Mouse (Mus musculus) small intestine, adult 2 months (tissue): ENCODE measurements around the gene Fam45a. TPM values are rescaled to one million over a fixed set of nuclear protein-coding genes. Genes with fewer than 3 reads are reported as not detected.

Source experiments
- H3K27ac ChIP-seq: fragments of 200-500 bp; 2 replicates; pipeline ENCODE4 v1.5.1; 2012; ENCODE audit warnings: low read depth, low read length, control low read depth, inconsistent platforms; ENCODE audit not compliant: insufficient read depth
- H3K27me3 ChIP-seq: fragments of 200-500 bp; 2 replicates; pipeline ENCODE4 v1.6.1; 2012; ENCODE audit warnings: mild to moderate bottlenecking, moderate library complexity, low read length, inconsistent platforms; ENCODE audit not compliant: control insufficient read depth, insufficient read depth
- H3K36me3 ChIP-seq: fragments of 200-500 bp; 2 replicates; pipeline ENCODE4 v1.6.1; 2012; ENCODE audit warnings: mild to moderate bottlenecking, low read length, control low read depth, inconsistent platforms; ENCODE audit not compliant: control insufficient read depth, insufficient read depth
- H3K4me1 ChIP-seq: fragments of 200-500 bp; 2 replicates; pipeline ENCODE4 v1.6.1; 2012; ENCODE audit warnings: low read length, inconsistent platforms, mixed read lengths; ENCODE audit not compliant: control insufficient read depth, insufficient read depth, insufficient read length
- H3K4me3 ChIP-seq: fragments of 200-500 bp; 2 replicates; pipeline ENCODE4 v1.5.1; 2012; ENCODE audit warnings: low read depth, mild to moderate bottlenecking, control low read depth, inconsistent platforms, low read length, moderate library complexity
- CTCF ChIP-seq: fragments of 200-500 bp; IDR thresholded peaks from 2 replicates; pipeline ENCODE4 v1.5.1; 2012; ENCODE audit warnings: low read depth, mild to moderate bottlenecking, control low read depth, inconsistent platforms, low read length, moderate library complexity, mixed read lengths; ENCODE audit not compliant: insufficient replicate concordance, insufficient read length; ENCODE audit errors: extremely low read depth
- POLR2A ChIP-seq: fragments of 200-500 bp; IDR thresholded peaks from 2 replicates; pipeline ENCODE4 v1.6.1; 2012; ENCODE audit warnings: low read depth, mild to moderate bottlenecking, control low read depth, inconsistent platforms, low read length, moderate library complexity
- WGBS: fragments of 180-500 bp; shearing (Covaris S2); methylation state at CpG from one replicate; pipeline ENCODE4 v1.1.7; 2018; 5-methylcytosine and 5-hydroxymethylcytosine counted together
- polyA plus RNA-seq: library from polyadenylated mRNA; depleted of rRNA; stranded (reverse); fragments of >200 nt; gene quantifications from 2 replicates; pipeline ENCODE4 v1.2.3, GENCODE M21; 2012; rRNA removed

Gene Fam45a
- polyA plus RNA-seq, 1 experiment: 1.7 TPM

GRCm38 (mm10) chr19:60874064-60874694 lies 62.8 kb downstream of the Fam45a start, which contains the start of gene Prdx3:
Prdx3 (minus strand) TSS chr19:60874556.
- TF ChIP-seq CTCF: no peak
- TF ChIP-seq POLR2A: peak; percentile 53; the same call in 1 of the 2 replicates
- Histone ChIP-seq H3K4me3 (peak within 1 kb of the TSS; percentile 73), H3K27me3 (no peaks in the 10 kb centered on the region), H3K36me3 (peaks cover 13% of the 10 kb centered on the region), H3K27ac (peak within 1 kb of the TSS; percentile 18), H3K4me1 (no peaks in the 10 kb centered on the region; the same call in 1 of the 2 replicates)
- 0% methylated on average over 28 of the region's 28 CpGs for WGBS

GRCm38 (mm10) chr19:60883129-60883528 lies 71.7 kb downstream of the Fam45a start:
- Histone ChIP-seq H3K27ac (no peak overlapping the region), H3K36me3 (no peaks in the 10 kb centered on the region), H3K27me3 (no peaks in the 10 kb centered on the region), H3K4me1 (no peaks in the 10 kb centered on the region), H3K4me3 (no peak overlapping the region)
- WGBS: 4% methylated on average over 3 of the region's 3 CpGs
- TF ChIP-seq CTCF (no peak), POLR2A (no peak)

Other genes with a start within 250 kb of the Fam45a start
- gene Cacul1, start 230.6 kb upstream of the Fam45a start, polyA plus RNA-seq: 8.1 and 12.0 TPM in 2 replicates
- gene Nanos1, start 55.6 kb upstream of the Fam45a start, polyA plus RNA-seq: 0.28 and 0.48 TPM in 2 replicates
- gene Eif3a, start 20.9 kb upstream of the Fam45a start, polyA plus RNA-seq: 4.4 and 8.5 TPM in 2 replicates
- 0.16 and 0.29 TPM in 2 replicates for gene Sfxn4, start 49.9 kb downstream of the Fam45a start, polyA plus RNA-seq
- 30.4 and 40.2 TPM in 2 replicates for gene Prdx3, start 63.0 kb downstream of the Fam45a start, polyA plus RNA-seq
- gene Grk5, start 78.2 kb downstream of the Fam45a start, polyA plus RNA-seq: 0.81 and 1.3 TPM in 2 replicates